Mouse (Mus musculus) c-Kit-positive CD71-positive TER-119-positive erythroid progenitor cells, embryonic 14.5 days (primary cell): ENCODE data around the gene Nlrp9b.
"Not testable (repeated sequence)": the region's sequence is repeated elsewhere in the genome, so short reads cannot be mapped to it uniquely, and the experiment has no call there.

Source experiments
- DNase-seq: peaks from one replicate; pipeline ENCODE4 v3.0.0-alpha.2; 2013; ENCODE audit warnings: low spot score

Nlrp9b gene

GRCm38 (mm10) chr7:20122479-20122878 is 131.2 kb downstream of the Nlrp9b start, which contains the start of gene Gm16442:
Gene Gm16442, minus strand, starts transcription at chr7:20122579.
- DNase-seq = not testable (repeated sequence)
